Mouse (Mus musculus): ENCODE results near the gene Ngly1. TPM values are rescaled to one million over a fixed set of nuclear protein-coding genes. Genes with fewer than 3 reads are reported as not detected.
A peak's percentile ranks its signal among the peaks of the same experiment; 100 is the strongest.

Gene Ngly1
- 38.8 and 51.0 TPM in 2 replicates for polyA plus RNA-seq (2012; ENCODE audit: insufficient read depth, insufficient read length, missing spikeins)

GRCm38 (mm10) chr14:16249171-16249874 is at the start of gene Ngly1, which contains the start of gene Oxsm:
TSS of gene Ngly1 (plus strand) at chr14:16249280.
TSS of gene Oxsm (minus strand) at chr14:16249808.
- Histone ChIP-seq H3K27ac (replicated peaks; ENCODE audit: low read depth, low read length) (peak within 1 kb of the TSS; percentile 97), H3K4me3 (ENCODE audit: insufficient read depth, low read depth, low read length) (peak within 1 kb of the TSS; percentile 88), H3K4me1 (ENCODE audit: control insufficient read depth, insufficient read depth, insufficient read length, low read length) (peaks cover 3% of the 10 kb centered on the region)

- Histone ChIP-seq H3K4me1 (ENCODE audit: control insufficient read depth, insufficient read depth, insufficient read length, low read length) (no peaks in the 10 kb centered on the region), H3K27ac (replicated peaks; ENCODE audit: low read depth, low read length) (no peak overlapping the region)
These were observed 48.7 kb upstream of the Ngly1 start for GRCm38 (mm10) chr14:16200220-16200912.

GRCm38 (mm10) chr14:16200969-16201638 is 48.0 kb upstream of the Ngly1 start:
- H3K4me3 ChIP-seq (ENCODE audit: insufficient read depth, low read depth, low read length): no peak overlapping the region
- H3K27ac ChIP-seq (replicated peaks; ENCODE audit: low read depth, low read length): no peak overlapping the region
- H3K4me1 ChIP-seq (ENCODE audit: control insufficient read depth, insufficient read depth, insufficient read length, low read length): no peaks in the 10 kb centered on the region

More at GRCm38 (mm10) chr14:16200220-16200912, 48.7 kb upstream of the Ngly1 start:
- H3K4me3 ChIP-seq (ENCODE audit: insufficient read depth, low read depth, low read length): no peak overlapping the region

- H3K4me1 ChIP-seq (ENCODE audit: control insufficient read depth, insufficient read depth, insufficient read length, low read length): no peaks in the 10 kb centered on the region
- no peak overlapping the region for H3K27ac ChIP-seq (replicated peaks; ENCODE audit: low read depth, low read length)
- H3K4me3 ChIP-seq (ENCODE audit: insufficient read depth, low read depth, low read length): no peak overlapping the region
These were observed 47.4 kb upstream of the Ngly1 start for GRCm38 (mm10) chr14:16201673-16202072.

GRCm38 (mm10) chr14:16207722-16208121 is 41.4 kb upstream of the Ngly1 start:
- no peak overlapping the region for H3K27ac ChIP-seq (replicated peaks; ENCODE audit: low read depth, low read length)
- H3K4me1 ChIP-seq (ENCODE audit: control insufficient read depth, insufficient read depth, insufficient read length, low read length): no peaks in the 10 kb centered on the region
- no peak overlapping the region for H3K4me3 ChIP-seq (ENCODE audit: insufficient read depth, low read depth, low read length)

GRCm38 (mm10) chr14:16219015-16219414 is 30.1 kb upstream of the Ngly1 start:
- Histone ChIP-seq H3K27ac (replicated peaks; ENCODE audit: low read depth, low read length) (no peak overlapping the region), H3K4me1 (ENCODE audit: control insufficient read depth, insufficient read depth, insufficient read length, low read length) (no peaks in the 10 kb centered on the region), H3K4me3 (ENCODE audit: insufficient read depth, low read depth, low read length) (no peak overlapping the region)

- H3K4me3 ChIP-seq (ENCODE audit: insufficient read depth, low read depth, low read length): no peak overlapping the region
- no peak overlapping the region for H3K27ac ChIP-seq (replicated peaks; ENCODE audit: low read depth, low read length)
- no peaks in the 10 kb centered on the region for H3K4me1 ChIP-seq (ENCODE audit: control insufficient read depth, insufficient read depth, insufficient read length, low read length)
These were observed 19.7 kb upstream of the Ngly1 start for GRCm38 (mm10) chr14:16229395-16229794.

- Histone ChIP-seq H3K4me1 (ENCODE audit: control insufficient read depth, insufficient read depth, insufficient read length, low read length) (no peaks in the 10 kb centered on the region), H3K27ac (replicated peaks; ENCODE audit: low read depth, low read length) (no peak overlapping the region)
These were observed 18.5 kb upstream of the Ngly1 start for GRCm38 (mm10) chr14:16230581-16230980.

GRCm38 (mm10) chr14:16233515-16233914 is 15.6 kb upstream of the Ngly1 start:
- Histone ChIP-seq H3K4me1 (ENCODE audit: control insufficient read depth, insufficient read depth, insufficient read length, low read length) (no peaks in the 10 kb centered on the region), H3K27ac (replicated peaks; ENCODE audit: low read depth, low read length) (no peak overlapping the region), H3K4me3 (ENCODE audit: insufficient read depth, low read depth, low read length) (no peak overlapping the region)

More at GRCm38 (mm10) chr14:16230581-16230980, 18.5 kb upstream of the Ngly1 start:
- H3K4me3 ChIP-seq (ENCODE audit: insufficient read depth, low read depth, low read length): no peak overlapping the region

- Histone ChIP-seq H3K27ac (replicated peaks; ENCODE audit: low read depth, low read length) (no peak overlapping the region), H3K4me3 (ENCODE audit: insufficient read depth, low read depth, low read length) (no peak overlapping the region), H3K4me1 (ENCODE audit: control insufficient read depth, insufficient read depth, insufficient read length, low read length) (no peaks in the 10 kb centered on the region)
These were observed 12.6 kb upstream of the Ngly1 start for GRCm38 (mm10) chr14:16236466-16236865.

GRCm38 (mm10) chr14:16242193-16242815 is 6.8 kb upstream of the Ngly1 start:
- Histone ChIP-seq H3K4me3 (ENCODE audit: insufficient read depth, low read depth, low read length) (peak overlapping the region; percentile 96), H3K4me1 (ENCODE audit: control insufficient read depth, insufficient read depth, insufficient read length, low read length) (peaks cover 4% of the 10 kb centered on the region; the same call in 1 of the 2 replicates), H3K27ac (replicated peaks; ENCODE audit: low read depth, low read length) (no peak overlapping the region)

- H3K4me1 ChIP-seq (ENCODE audit: control insufficient read depth, insufficient read depth, insufficient read length, low read length): peaks cover 4% of the 10 kb centered on the region; the same call in 1 of the 2 replicates
- peak overlapping the region; percentile 96 for H3K4me3 ChIP-seq (ENCODE audit: insufficient read depth, low read depth, low read length)
- peak overlapping the region; percentile 99 for H3K27ac ChIP-seq (replicated peaks; ENCODE audit: low read depth, low read length)
These were observed 6.0 kb upstream of the Ngly1 start for GRCm38 (mm10) chr14:16242947-16243602.

GRCm38 (mm10) chr14:16243603-16244209 is 5.4 kb upstream of the Ngly1 start:
- H3K27ac ChIP-seq (replicated peaks; ENCODE audit: low read depth, low read length): peak overlapping the region; percentile 99

GRCm38 (mm10) chr14:16244370-16244769 is 4.7 kb upstream of the Ngly1 start:
- H3K27ac ChIP-seq (replicated peaks; ENCODE audit: low read depth, low read length): 0 out of 2 replicates have a peak overlapping the region, but pooled peaks have one; percentile 40
- H3K4me1 ChIP-seq (ENCODE audit: control insufficient read depth, insufficient read depth, insufficient read length, low read length): peaks cover 4% of the 10 kb centered on the region; the same call in 1 of the 2 replicates
- H3K4me3 ChIP-seq (ENCODE audit: insufficient read depth, low read depth, low read length): no peak overlapping the region

More at GRCm38 (mm10) chr14:16243603-16244209, 5.4 kb upstream of the Ngly1 start:
- Histone ChIP-seq H3K4me3 (ENCODE audit: insufficient read depth, low read depth, low read length) (peak overlapping the region; percentile 96), H3K4me1 (ENCODE audit: control insufficient read depth, insufficient read depth, insufficient read length, low read length) (peaks cover 4% of the 10 kb centered on the region; the same call in 1 of the 2 replicates)

All from brown adipose tissue, adult 24 weeks (tissue).